Mouse (Mus musculus): ENCODE results near the gene 1810055G02Rik.

DNA sequence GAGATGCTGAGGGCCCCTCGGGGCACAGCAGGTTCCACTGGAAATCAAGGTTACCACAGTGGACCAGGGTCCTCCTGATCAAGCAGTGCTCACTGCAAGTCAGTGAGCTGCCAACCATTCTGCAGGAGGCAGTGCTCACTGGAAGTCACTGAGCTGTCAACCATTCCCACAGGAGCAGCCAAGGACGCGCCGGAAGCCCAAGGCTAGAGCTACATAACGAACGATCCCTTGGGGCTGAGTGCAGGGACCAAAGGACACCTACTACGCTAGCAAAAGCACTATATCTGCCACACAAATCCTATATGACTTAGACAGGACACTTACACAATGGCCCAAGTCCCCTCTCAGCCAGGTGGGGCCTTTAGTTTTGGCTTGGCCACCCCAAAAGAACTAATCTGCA, 27.4 kb upstream of the 1810055G02Rik start:
- TF ChIP-seq CTCF (IDR thresholded peaks at IDR 0.05; ENCODE audit: low read depth, low read length) = no peak
- no peak for TF ChIP-seq TAL1 (conservative IDR thresholded peaks at IDR 0.05; ENCODE audit: low read depth, low read length)
- no peak for TF ChIP-seq GATA1 (IDR thresholded peaks at IDR 0.05; ENCODE audit: borderline replicate concordance, low read length)
- no peak for TF ChIP-seq POLR2AphosphoS5 (IDR thresholded peaks at IDR 0.05; ENCODE audit: insufficient replicate concordance, low read depth, low read length)
- no peak for TF ChIP-seq GATA2 (IDR thresholded peaks at IDR 0.05; ENCODE audit: borderline replicate concordance, low read depth, low read length)

Data from G1E (cell line).